ENCODE assay signal across 46 mouse cellular contexts in the genomic region with DNA sequence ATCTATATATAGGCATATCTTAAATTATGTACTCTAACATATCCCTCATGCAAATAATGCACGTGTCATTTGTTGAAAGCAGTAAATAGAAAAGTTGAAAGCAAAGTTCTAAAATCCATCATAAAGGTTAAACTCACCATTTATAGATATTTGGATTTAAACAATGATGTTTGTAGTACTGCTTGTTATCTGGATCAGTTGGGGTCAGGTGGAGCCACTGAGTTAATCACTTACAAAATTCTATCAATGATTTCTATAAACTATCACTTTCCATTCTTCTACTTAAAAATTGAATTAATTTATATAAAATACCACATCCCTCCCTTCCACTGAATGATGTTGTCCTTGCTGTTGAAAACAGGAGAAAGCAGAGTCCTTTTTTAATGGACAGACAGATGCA. TPM values are rescaled to one million over a fixed set of nuclear protein-coding genes. Genes with fewer than 3 reads are reported as not detected.
"Had no signal": no experiment of that assay in that cellular context is flagged by ENCODE, and none has a peak within 500 bp of the region (broad histone marks: within the 10 kb centered on the region; RNA-seq: fewer than 3 reads in every experiment).

No protein-coding gene starts in this region.

- H3K4me3 ChIP-seq: limb, embryonic 10.5 days; limb, embryonic 12.5 days; limb, embryonic 13.5 days; limb, embryonic 15.5 days; liver, embryonic 12.5 days; liver, embryonic 13.5 days; liver, embryonic 15.5 days; lung, embryonic 15.5 days; megakaryocyte, embryonic 14.5 days; midbrain, embryonic 10.5 days; midbrain, embryonic 12.5 days; midbrain, embryonic 13.5 days; midbrain, embryonic 15.5 days; myocyte; neural tube, embryonic 12.5 days had no signal

- ATAC-seq: liver, embryonic 12.5 days; lung, postnatal 0 days; midbrain, embryonic 13.5 days; midbrain, embryonic 15.5 days; midbrain, embryonic 16.5 days had no signal

- H3K9me3 ChIP-seq: limb, embryonic 10.5 days; limb, embryonic 12.5 days; limb, embryonic 13.5 days; limb, embryonic 15.5 days; liver, embryonic 13.5 days; liver, embryonic 15.5 days; lung, embryonic 15.5 days; midbrain, embryonic 10.5 days; midbrain, embryonic 12.5 days; midbrain, embryonic 13.5 days; midbrain, embryonic 15.5 days; neural tube, embryonic 12.5 days had no signal

- H3K27me3 ChIP-seq: limb, embryonic 12.5 days; limb, embryonic 13.5 days; limb, embryonic 15.5 days; liver, embryonic 12.5 days; liver, embryonic 13.5 days; liver, embryonic 15.5 days; lung, embryonic 15.5 days; megakaryocyte, embryonic 14.5 days; midbrain, embryonic 12.5 days; midbrain, embryonic 13.5 days; midbrain, embryonic 15.5 days; neural tube, embryonic 12.5 days had no signal

- H3K36me3 ChIP-seq: limb, embryonic 10.5 days; limb, embryonic 12.5 days; limb, embryonic 13.5 days; limb, embryonic 15.5 days; liver, embryonic 12.5 days; liver, embryonic 13.5 days; liver, embryonic 15.5 days; lung, embryonic 15.5 days; midbrain, embryonic 10.5 days; midbrain, embryonic 12.5 days; midbrain, embryonic 13.5 days; midbrain, embryonic 15.5 days; neural tube, embryonic 12.5 days had no signal

- H3K4me1 ChIP-seq: limb, embryonic 10.5 days; limb, embryonic 12.5 days; limb, embryonic 13.5 days; limb, embryonic 15.5 days; liver, embryonic 12.5 days; liver, embryonic 13.5 days; liver, embryonic 15.5 days; lung, embryonic 15.5 days; megakaryocyte, embryonic 14.5 days; midbrain, embryonic 10.5 days; midbrain, embryonic 12.5 days; midbrain, embryonic 13.5 days; midbrain, embryonic 15.5 days; neural tube, embryonic 12.5 days had no signal

- DNase-seq: left cerebral cortex, postnatal 4 days; liver; liver, embryonic 13.5 days; lung, adult 18-20 months; lung, adult 2 months; lung, embryonic 14.5 days; lung, postnatal 10 days; lung, postnatal 14 days; lung, postnatal 36 days; lung, postnatal 4 days; midbrain, embryonic 14.5 days had no signal

- H3K9ac ChIP-seq: limb, embryonic 12.5 days; limb, embryonic 13.5 days; limb, embryonic 15.5 days; liver, embryonic 12.5 days; liver, embryonic 13.5 days; liver, embryonic 14.5 days; liver, embryonic 15.5 days; lung, embryonic 14.5 days; lung, embryonic 15.5 days; midbrain, embryonic 12.5 days; midbrain, embryonic 13.5 days; midbrain, embryonic 15.5 days; neural tube, embryonic 12.5 days had no signal

- H3K4me2 ChIP-seq: limb, embryonic 12.5 days; limb, embryonic 13.5 days; limb, embryonic 15.5 days; liver, embryonic 11.5 days; liver, embryonic 12.5 days; liver, embryonic 13.5 days; liver, embryonic 15.5 days; lung, embryonic 14.5 days; lung, embryonic 15.5 days; midbrain, embryonic 11.5 days; midbrain, embryonic 12.5 days; midbrain, embryonic 13.5 days; midbrain, embryonic 15.5 days; neural tube, embryonic 12.5 days had no signal

- H3K27ac ChIP-seq: limb, embryonic 10.5 days; limb, embryonic 12.5 days; limb, embryonic 13.5 days; limb, embryonic 15.5 days; liver, embryonic 12.5 days; liver, embryonic 13.5 days; liver, embryonic 14.5 days; liver, embryonic 15.5 days; lung, embryonic 15.5 days; macrophage; midbrain, embryonic 10.5 days; midbrain, embryonic 12.5 days; midbrain, embryonic 13.5 days; midbrain, embryonic 15.5 days; neural tube, embryonic 12.5 days had no signal

RNA-seq across cellular contexts. Expression of a gene that starts 9.3 kb away (rescaled TPM):
- total RNA-seq: left cerebral cortex, adult 8-10 months; left cerebral cortex, postnatal 10 days; left cerebral cortex, postnatal 14 days; left cerebral cortex, postnatal 25 days; left cerebral cortex, postnatal 36 days; left cerebral cortex, postnatal 4 days; megakaryocyte progenitor cell, adult 5-6 weeks; megakaryocyte, adult 5-6 weeks; megakaryocyte-erythroid progenitor cell, adult 5-6 weeks; midbrain, postnatal 0 days; monocyte, adult 5-6 weeks had no signal
- polyA plus RNA-seq: limb, embryonic 10.5 days; limb, embryonic 11.5 days; limb, embryonic 12.5 days; limb, embryonic 13.5 days; limb, embryonic 14.5 days; limb, embryonic 15.5 days; liver, embryonic 11.5 days; liver, embryonic 12.5 days; liver, embryonic 13.5 days; liver, embryonic 14.5 days; liver, embryonic 15.5 days; liver, embryonic 16.5 days; lung, adult 2 months; lung, embryonic 14.5 days; lung, embryonic 15.5 days; lung, embryonic 16.5 days; lung, postnatal 0 days; macrophage; midbrain, embryonic 10.5 days; midbrain, embryonic 11.5 days; midbrain, embryonic 12.5 days; midbrain, embryonic 13.5 days; midbrain, embryonic 14.5 days; midbrain, embryonic 15.5 days; midbrain, embryonic 16.5 days; midbrain, postnatal 0 days; myocyte; neural tube, embryonic 11.5 days; neural tube, embryonic 12.5 days had no signal

RNA-seq across cellular contexts. Expression of a gene that starts 18.8 kb away (rescaled TPM):
- total RNA-seq: left cerebral cortex, adult 8-10 months; left cerebral cortex, postnatal 10 days; left cerebral cortex, postnatal 14 days; left cerebral cortex, postnatal 25 days; left cerebral cortex, postnatal 36 days; left cerebral cortex, postnatal 4 days; megakaryocyte progenitor cell, adult 5-6 weeks; megakaryocyte, adult 5-6 weeks; megakaryocyte-erythroid progenitor cell, adult 5-6 weeks; midbrain, postnatal 0 days; monocyte, adult 5-6 weeks had no signal
- polyA plus RNA-seq: limb, embryonic 10.5 days; limb, embryonic 11.5 days; limb, embryonic 12.5 days; limb, embryonic 13.5 days; limb, embryonic 14.5 days; limb, embryonic 15.5 days; liver, embryonic 11.5 days; liver, embryonic 12.5 days; liver, embryonic 13.5 days; liver, embryonic 14.5 days; liver, embryonic 15.5 days; liver, embryonic 16.5 days; lung, adult 2 months; lung, embryonic 14.5 days; lung, embryonic 15.5 days; lung, embryonic 16.5 days; lung, postnatal 0 days; macrophage; midbrain, embryonic 10.5 days; midbrain, embryonic 11.5 days; midbrain, embryonic 12.5 days; midbrain, embryonic 13.5 days; midbrain, embryonic 14.5 days; midbrain, embryonic 15.5 days; midbrain, embryonic 16.5 days; midbrain, postnatal 0 days; myocyte; neural tube, embryonic 11.5 days; neural tube, embryonic 12.5 days had no signal

RNA-seq across cellular contexts. Expression of a gene that starts 28.9 kb away (rescaled TPM):
- total RNA-seq: left cerebral cortex, adult 8-10 months; left cerebral cortex, postnatal 10 days; left cerebral cortex, postnatal 14 days; left cerebral cortex, postnatal 25 days; left cerebral cortex, postnatal 36 days; left cerebral cortex, postnatal 4 days; megakaryocyte progenitor cell, adult 5-6 weeks; megakaryocyte, adult 5-6 weeks; megakaryocyte-erythroid progenitor cell, adult 5-6 weeks; midbrain, postnatal 0 days had no signal
- polyA plus RNA-seq: limb, embryonic 10.5 days; limb, embryonic 11.5 days; limb, embryonic 12.5 days; limb, embryonic 13.5 days; limb, embryonic 14.5 days; limb, embryonic 15.5 days; liver, embryonic 11.5 days; liver, embryonic 12.5 days; liver, embryonic 13.5 days; liver, embryonic 14.5 days; liver, embryonic 15.5 days; liver, embryonic 16.5 days; lung, adult 2 months; lung, embryonic 14.5 days; lung, embryonic 15.5 days; lung, embryonic 16.5 days; lung, postnatal 0 days; macrophage; midbrain, embryonic 10.5 days; midbrain, embryonic 11.5 days; midbrain, embryonic 12.5 days; midbrain, embryonic 13.5 days; midbrain, embryonic 14.5 days; midbrain, embryonic 15.5 days; midbrain, embryonic 16.5 days; midbrain, postnatal 0 days; myocyte; neural tube, embryonic 11.5 days; neural tube, embryonic 12.5 days had no signal

RNA-seq across cellular contexts. Expression of a gene that starts 40.8 kb away (rescaled TPM):
- total RNA-seq: left cerebral cortex, adult 8-10 months; left cerebral cortex, postnatal 10 days; left cerebral cortex, postnatal 14 days; left cerebral cortex, postnatal 25 days; left cerebral cortex, postnatal 36 days; left cerebral cortex, postnatal 4 days; megakaryocyte progenitor cell, adult 5-6 weeks; megakaryocyte, adult 5-6 weeks; megakaryocyte-erythroid progenitor cell, adult 5-6 weeks; midbrain, postnatal 0 days; monocyte, adult 5-6 weeks had no signal
- polyA plus RNA-seq: limb, embryonic 10.5 days; limb, embryonic 11.5 days; limb, embryonic 12.5 days; limb, embryonic 13.5 days; limb, embryonic 14.5 days; limb, embryonic 15.5 days; liver, embryonic 11.5 days; liver, embryonic 12.5 days; liver, embryonic 13.5 days; liver, embryonic 14.5 days; liver, embryonic 15.5 days; liver, embryonic 16.5 days; lung, adult 2 months; lung, embryonic 14.5 days; lung, embryonic 15.5 days; lung, embryonic 16.5 days; lung, postnatal 0 days; macrophage; midbrain, embryonic 10.5 days; midbrain, embryonic 11.5 days; midbrain, embryonic 12.5 days; midbrain, embryonic 13.5 days; midbrain, embryonic 14.5 days; midbrain, embryonic 15.5 days; midbrain, embryonic 16.5 days; midbrain, postnatal 0 days; myocyte; neural tube, embryonic 11.5 days; neural tube, embryonic 12.5 days had no signal

RNA-seq across cellular contexts. Expression of a gene that starts 53.7 kb away (rescaled TPM):
- total RNA-seq: left cerebral cortex, adult 8-10 months; left cerebral cortex, postnatal 10 days; left cerebral cortex, postnatal 14 days; left cerebral cortex, postnatal 25 days; left cerebral cortex, postnatal 36 days; left cerebral cortex, postnatal 4 days; megakaryocyte progenitor cell, adult 5-6 weeks; megakaryocyte, adult 5-6 weeks; megakaryocyte-erythroid progenitor cell, adult 5-6 weeks; midbrain, postnatal 0 days; monocyte, adult 5-6 weeks had no signal
- polyA plus RNA-seq: limb, embryonic 10.5 days; limb, embryonic 11.5 days; limb, embryonic 12.5 days; limb, embryonic 13.5 days; limb, embryonic 14.5 days; limb, embryonic 15.5 days; liver, embryonic 11.5 days; liver, embryonic 12.5 days; liver, embryonic 13.5 days; liver, embryonic 14.5 days; liver, embryonic 15.5 days; liver, embryonic 16.5 days; lung, adult 2 months; lung, embryonic 14.5 days; lung, embryonic 15.5 days; lung, embryonic 16.5 days; lung, postnatal 0 days; macrophage; midbrain, embryonic 10.5 days; midbrain, embryonic 11.5 days; midbrain, embryonic 12.5 days; midbrain, embryonic 13.5 days; midbrain, embryonic 14.5 days; midbrain, embryonic 15.5 days; midbrain, embryonic 16.5 days; midbrain, postnatal 0 days; myocyte; neural tube, embryonic 11.5 days; neural tube, embryonic 12.5 days had no signal
